Mouse (Mus musculus) layer of hippocampus, adult 11-12 months (tissue): ENCODE measurements at regions not wholly inside any gene's neighbourhood (a gene's known extent, or its start where the extent isn't known, plus 50 kb on each side); places are given as distances from the start of the nearest gene placed in this dataset.

ENCODE experiments used
- DNase-seq: peaks from one replicate; pipeline ENCODE4 v3.0.0; 2022; ENCODE audit warnings: low spot score

DNA sequence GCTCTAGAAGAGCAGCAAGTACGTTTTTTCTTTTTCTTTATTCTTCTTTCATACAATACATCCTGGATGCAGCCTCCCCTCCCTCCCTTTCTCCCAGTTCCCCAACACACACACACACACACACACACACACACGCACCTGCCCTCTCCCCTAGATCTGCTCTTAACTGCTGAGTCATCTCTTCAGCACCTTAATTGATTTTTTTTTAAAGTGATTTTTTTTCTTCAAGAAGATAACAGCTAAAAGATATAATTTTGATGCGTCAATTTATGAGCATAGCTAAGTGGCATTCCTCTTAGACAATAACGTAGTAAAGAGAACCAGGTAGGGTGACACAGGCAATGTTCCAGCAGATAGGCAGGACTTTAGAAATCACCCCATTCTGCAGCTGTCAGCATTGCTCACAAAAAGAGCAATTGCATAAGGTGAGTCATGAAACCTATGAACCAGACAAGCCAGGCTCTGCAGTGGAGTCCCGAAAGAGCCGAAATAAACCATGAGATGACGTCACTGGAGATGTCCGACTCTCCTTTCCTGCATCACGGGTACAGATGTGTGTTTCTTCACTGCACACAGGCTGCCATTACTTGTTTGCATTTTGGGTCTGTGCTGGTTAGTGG is 63.9 kb upstream of the Tnrc6a start:
- DNase-seq = no peak

DNA sequence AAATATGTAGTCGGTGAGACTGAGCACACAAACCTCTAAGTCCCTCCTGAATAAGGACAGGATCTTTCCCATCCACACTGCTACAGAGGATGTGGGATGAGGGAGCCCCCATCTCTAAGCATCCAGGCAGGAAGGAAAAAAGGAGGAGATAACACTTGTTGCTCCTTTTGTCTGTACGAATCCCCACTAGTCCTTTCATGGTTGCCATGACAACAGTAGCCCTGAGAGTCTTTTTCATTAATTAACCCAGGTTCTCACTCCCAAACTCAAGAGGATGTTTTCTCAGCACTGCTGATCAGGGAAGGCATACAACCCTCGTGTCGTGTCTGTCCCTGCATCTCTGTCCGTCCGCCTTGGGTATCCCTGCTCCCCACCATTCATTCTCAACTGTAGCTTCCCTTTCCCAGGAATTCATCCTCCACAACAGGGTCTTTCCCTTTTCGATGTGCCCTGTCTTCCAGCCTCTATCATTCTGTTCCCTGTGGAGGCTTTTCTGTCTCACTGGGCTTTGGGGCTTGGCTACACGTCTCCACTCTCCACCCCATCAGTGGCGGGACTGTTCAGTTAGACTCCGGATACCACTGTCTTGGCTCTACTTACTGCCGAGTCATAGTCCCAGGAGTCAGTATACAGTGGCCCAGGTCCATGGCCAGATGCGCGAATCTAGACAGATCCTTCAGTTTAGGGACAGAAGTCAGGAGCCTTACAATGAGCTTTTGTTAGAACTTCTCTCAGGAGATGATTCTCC is 60.2 kb upstream of the Tnrc6a start:
- DNase-seq = no peak

DNA sequence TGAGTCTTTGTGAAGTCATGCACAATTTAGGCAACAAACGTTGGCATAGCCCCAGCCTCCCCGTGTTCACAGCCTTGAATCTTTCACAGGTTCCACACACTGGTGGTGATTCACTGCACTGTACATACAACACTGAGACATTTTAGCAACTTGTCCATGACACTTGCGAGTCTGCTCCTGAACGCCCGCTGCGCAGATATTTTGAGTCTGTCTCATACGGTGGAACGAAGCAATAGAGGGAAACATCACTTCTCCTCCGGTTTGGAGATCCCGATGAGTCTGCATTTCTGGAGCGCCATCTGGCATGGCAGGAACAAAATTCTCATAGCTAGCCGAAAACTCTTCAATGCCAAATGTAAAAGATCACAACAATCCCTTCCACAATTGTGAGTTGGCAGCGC is 57.7 kb upstream of the Tnrc6a start:
- DNase-seq = peak; percentile 80

DNA sequence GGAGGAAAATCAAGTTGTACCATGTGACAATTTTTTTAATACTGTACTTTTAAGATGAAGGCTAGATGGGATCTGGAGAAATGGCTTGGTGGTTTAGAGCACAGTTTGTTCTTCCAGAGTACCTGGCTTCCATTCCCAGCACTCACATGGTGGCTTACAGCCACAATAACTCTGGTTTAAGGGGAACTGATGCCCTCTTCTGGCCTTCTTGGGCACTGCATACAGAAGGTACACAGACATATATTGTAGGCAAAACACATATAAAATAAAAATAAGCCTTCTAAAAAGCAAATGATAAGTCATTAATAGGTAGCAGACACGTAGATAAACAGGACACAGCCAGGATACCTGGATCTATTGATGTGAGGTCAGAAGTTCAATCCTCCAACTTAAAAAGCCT is 56.3 kb upstream of the Tnrc6a start:
- no peak for DNase-seq

DNA sequence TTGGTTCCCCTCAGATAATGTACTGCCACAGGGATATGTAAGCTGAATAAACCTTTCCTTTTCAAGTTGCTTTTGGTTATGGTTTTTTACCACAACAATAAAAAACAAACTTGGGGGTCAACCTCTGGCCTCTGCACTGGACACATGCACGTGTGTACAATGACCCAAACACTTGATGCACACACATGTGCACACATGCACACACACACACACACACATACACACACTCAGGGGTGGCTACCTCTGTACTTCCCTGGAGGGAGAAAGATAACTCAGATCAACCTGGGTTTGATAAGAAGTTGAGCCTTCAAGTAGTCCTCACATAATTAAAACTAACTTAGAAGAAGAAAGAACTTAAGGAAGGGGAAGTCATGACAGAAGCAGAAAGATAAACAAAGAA is 55.4 kb upstream of the Tnrc6a start:
- no peak for DNase-seq

DNA sequence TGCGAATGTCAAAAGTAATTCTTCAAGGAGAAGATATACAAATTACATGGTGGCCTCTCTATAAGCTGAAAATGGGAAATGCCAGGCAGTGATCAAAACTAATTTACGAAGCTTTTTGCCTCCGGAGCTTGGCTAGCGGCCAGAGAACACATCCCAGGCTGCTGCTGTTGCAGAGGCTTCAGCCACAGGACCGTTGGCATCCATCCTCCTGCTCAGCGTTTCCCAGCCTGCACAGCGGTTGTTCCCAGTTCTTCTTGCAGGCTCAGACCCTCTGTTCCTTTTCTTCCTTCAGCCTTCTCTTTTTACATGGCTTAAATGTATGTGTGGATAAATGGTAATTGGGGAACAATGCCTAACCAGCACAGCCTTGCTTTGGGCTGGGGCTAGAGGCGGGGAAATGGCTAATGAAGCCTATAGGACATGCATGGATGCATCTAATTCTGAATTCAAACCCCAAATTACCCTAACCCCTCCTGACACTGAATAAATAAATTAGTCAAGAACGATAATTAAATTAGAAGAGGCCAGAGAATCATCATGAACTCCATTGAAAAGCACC is 54.9 kb upstream of the Tnrc6a start:
- peak; percentile 32 for DNase-seq

DNA sequence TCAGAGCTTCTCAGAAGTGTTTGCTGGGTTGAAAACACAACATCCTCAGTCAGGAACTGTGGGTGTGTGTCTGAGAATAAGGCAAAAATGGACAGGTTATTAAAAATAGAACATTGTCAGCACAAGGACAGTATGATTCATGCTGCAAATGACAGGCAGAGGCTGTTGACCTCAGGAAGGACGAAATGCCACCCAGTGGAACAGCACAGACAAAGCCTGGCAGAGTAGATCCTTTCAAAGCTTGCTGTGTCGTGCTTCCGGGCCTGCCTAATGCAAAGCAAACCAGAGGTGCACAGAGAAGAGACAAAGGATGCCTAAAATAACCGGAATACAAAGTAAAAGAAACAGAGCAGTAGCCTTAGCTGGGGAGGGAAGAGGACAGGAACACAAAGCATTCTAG is 54.4 kb upstream of the Tnrc6a start:
- no peak for DNase-seq

DNA sequence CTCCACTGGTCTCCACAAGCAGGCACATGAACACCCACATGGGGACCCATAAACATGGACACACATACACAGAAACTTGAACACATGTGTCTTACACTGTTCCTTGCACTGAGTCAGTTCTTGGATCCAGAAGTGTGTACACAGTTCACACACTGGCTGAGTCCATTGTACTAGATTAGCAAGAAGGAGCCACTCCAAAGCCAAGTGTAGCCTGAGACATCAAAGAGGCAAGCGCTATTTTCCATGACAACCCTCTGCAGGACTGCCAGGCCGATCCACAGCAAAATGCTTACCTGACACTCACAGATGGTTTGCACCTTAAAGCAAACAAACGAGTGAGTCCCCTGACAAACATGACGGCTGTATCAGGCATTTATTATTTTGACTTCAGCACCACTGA is 52.8 kb upstream of the Tnrc6a start:
- DNase-seq = no peak
